Mouse (Mus musculus): ENCODE measurements at regions not wholly inside any gene's neighbourhood (a gene's known extent, or its start where the extent isn't known, plus 50 kb on each side); places are given as distances from the start of the nearest gene placed in this dataset.

DNA sequence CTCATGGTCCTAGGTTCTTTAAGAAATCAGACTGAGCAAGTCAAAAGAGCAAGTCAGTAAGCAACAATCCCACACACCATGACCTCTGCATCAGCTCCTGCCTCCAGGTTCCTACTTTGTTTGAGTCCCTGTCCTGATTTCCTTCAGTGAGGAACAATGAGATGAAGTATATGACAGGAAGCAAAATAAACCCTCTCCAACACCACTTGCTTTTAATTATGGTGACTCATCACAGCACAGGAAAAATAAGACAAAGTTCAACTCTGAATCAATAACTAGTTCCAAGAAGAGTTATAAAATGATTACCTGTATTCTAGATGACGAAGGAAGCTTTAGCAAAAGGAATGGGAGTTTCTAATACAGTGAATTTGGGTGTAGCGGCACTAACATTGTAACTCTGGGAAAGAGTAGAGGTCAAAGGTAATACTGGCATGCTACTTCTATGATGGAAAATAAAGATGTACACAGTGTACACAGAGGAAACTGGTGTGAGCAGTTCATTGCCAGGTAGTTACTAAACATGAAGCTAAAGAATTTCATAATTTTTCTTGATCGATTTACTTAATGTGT lies 248.2 kb upstream of the Atp2b1 start:
- TF ChIP-seq CHD2 (IDR thresholded peaks at IDR 0.05; ENCODE audit: low read depth, low read length) (no peak), MAFK (IDR thresholded peaks at IDR 0.05; ENCODE audit: insufficient read depth, low read depth, low read length) (no peak), ZNF384 (IDR thresholded peaks at IDR 0.05; ENCODE audit: low read depth, low read length) (no peak), ZC3H11A (IDR thresholded peaks at IDR 0.05; ENCODE audit: borderline replicate concordance, low read depth, low read length) (no peak)
